Mouse (Mus musculus) adrenal gland, adult 18-20 months (tissue): ENCODE measurements around the gene Six3. TPM values are rescaled to one million over a fixed set of nuclear protein-coding genes. Genes with fewer than 3 reads are reported as not detected.

ENCODE experiments used
- DNase-seq, 2 experiments: peaks; one replicate each; pipeline ENCODE4 v3.0.0; 2021 to 2022; ENCODE audit warnings: low spot score in 2 of 2
- total RNA-seq, 2 experiments: library from RNA; stranded (reverse); gene quantifications; 1 replicate in 1 of 2; 2 replicates in 1 of 2; pipeline ENCODE4 v1.2.3; 2021

Six3 gene
- total RNA-seq, 2 experiments from 2014 or later: not detected

GRCm38 (mm10) chr17:85611521-85612515 is 1.6 kb upstream of the Six3 start:
- no peak for DNase-seq

GRCm38 (mm10) chr17:85612526-85613265 is 712 bp upstream of the Six3 start:
- no peak for DNase-seq

GRCm38 (mm10) chr17:85614011-85614721 is 758 bp downstream of the Six3 start:
- no peak for DNase-seq

- DNase-seq: no peak
These were observed 1.4 kb downstream of the Six3 start for GRCm38 (mm10) chr17:85614722-85615331.

- DNase-seq: no peak
These were observed 2.2 kb downstream of the Six3 start for GRCm38 (mm10) chr17:85615586-85615985.

- no peak for DNase-seq
These were observed 3.4 kb downstream of the Six3 start for GRCm38 (mm10) chr17:85616526-85617500.

GRCm38 (mm10) chr17:85617566-85618358 is 4.4 kb downstream of the Six3 start:
- DNase-seq: no peak

- no peak for DNase-seq
These were observed 5.1 kb downstream of the Six3 start for GRCm38 (mm10) chr17:85618359-85619112.

- DNase-seq: no peak
These were observed 6.0 kb downstream of the Six3 start for GRCm38 (mm10) chr17:85619113-85620085.

- DNase-seq: no peak
These were observed 6.7 kb downstream of the Six3 start for GRCm38 (mm10) chr17:85620086-85620481.

- DNase-seq: no peak
These were observed 7.5 kb downstream of the Six3 start for GRCm38 (mm10) chr17:85620680-85621504.

- no peak for DNase-seq
These were observed 8.3 kb downstream of the Six3 start for GRCm38 (mm10) chr17:85621505-85622310.

- DNase-seq: no peak
These were observed 9.2 kb downstream of the Six3 start for GRCm38 (mm10) chr17:85622493-85623157.

GRCm38 (mm10) chr17:85623161-85624050 is 10.0 kb downstream of the Six3 start:
- DNase-seq: no peak
